Mouse (Mus musculus): ENCODE data around the gene Fyb. TPM values are rescaled to one million over a fixed set of nuclear protein-coding genes. Genes with fewer than 3 reads are reported as not detected.
A peak's percentile ranks its signal among the peaks of the same experiment; 100 is the strongest.

The Fyb gene
- total RNA-seq, 1 experiment, result not detected

DNA sequence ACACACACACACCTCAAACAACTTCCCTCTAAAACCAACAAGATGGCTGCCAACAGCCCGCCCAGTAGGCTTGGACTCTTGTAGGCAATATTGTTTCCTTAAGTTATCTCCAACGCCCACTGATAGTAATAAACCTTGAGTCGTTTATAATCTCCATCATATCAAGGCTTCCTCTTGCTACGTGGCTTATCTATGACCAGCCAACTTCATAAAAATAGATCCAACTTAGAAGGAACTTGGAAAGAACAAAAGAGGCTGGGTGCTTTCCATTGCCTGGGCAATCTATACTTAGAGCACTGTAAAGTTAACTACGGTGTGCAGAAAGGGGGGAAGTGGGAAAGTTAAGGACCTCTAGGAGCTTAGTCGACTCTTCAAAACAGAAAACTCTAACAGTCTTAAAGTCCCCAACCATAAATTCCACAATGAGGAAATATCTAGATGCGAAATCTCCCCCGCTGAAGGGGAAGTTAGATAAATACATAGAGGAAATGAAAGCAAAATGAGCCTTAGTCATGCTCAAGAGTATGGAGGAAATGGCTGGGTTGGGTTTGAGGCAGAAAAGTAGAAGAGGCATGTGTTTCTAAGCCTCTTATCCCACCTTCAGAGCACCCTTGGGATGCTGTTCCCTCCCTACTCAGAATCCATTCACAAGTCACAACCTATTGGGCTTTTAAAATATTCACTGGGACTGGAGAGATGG is 101.0 kb downstream of the Fyb start:
- no peak overlapping the region for H3K9ac ChIP-seq (ENCODE audit: insufficient read depth, low read depth, low read length, poor library complexity, severe bottlenecking)
- in situ Hi-C loops (cut with MboI; ENCODE audit: low sequenced_read_pairs in 2 of 2, unreplicated experiment in 2 of 2), result no loop called here
- H3K36me3 ChIP-seq (ENCODE audit: control insufficient read depth, insufficient read depth, low read length, poor library complexity, severe bottlenecking), result no peaks in the 10 kb centered on the region
- H3K4me3 ChIP-seq (ENCODE audit: insufficient read depth in 1 of 2, low read depth in 1 of 2, low read length in 2 of 2, poor library complexity in 1 of 2, severe bottlenecking in 1 of 2), result no peak overlapping the region
- no peak for DNase-seq (ENCODE audit: low read depth, low spot score)
- no peak overlapping the region for H3K27ac ChIP-seq (ENCODE audit: insufficient read depth, low read depth, low read length, poor library complexity, severe bottlenecking)
- no peaks in the 10 kb centered on the region for H3K9me3 ChIP-seq (ENCODE audit: control insufficient read depth, insufficient read depth, low read depth, low read length)
- TF ChIP-seq CHD2 (IDR thresholded peaks at IDR 0.05; ENCODE audit: low read depth, low read length) (no peak), MAFK (IDR thresholded peaks at IDR 0.05; ENCODE audit: insufficient read depth, low read depth, low read length) (no peak), ZNF384 (IDR thresholded peaks at IDR 0.05; ENCODE audit: low read depth, low read length) (no peak), HCFC1 (IDR thresholded peaks at IDR 0.05; ENCODE audit: borderline replicate concordance, insufficient read depth, low read length) (no peak), ZC3H11A (IDR thresholded peaks at IDR 0.05; ENCODE audit: borderline replicate concordance, low read depth, low read length) (no peak)
- peaks cover 0 to 2% of the 10 kb centered on the region in 2 experiments; a peak in 2 of 4 replicates for H3K4me1 ChIP-seq (ENCODE audit: control insufficient read depth in 2 of 2, insufficient read depth in 2 of 2, low read length in 2 of 2, poor library complexity in 1 of 2)

- DNase-seq (ENCODE audit: low read depth, low spot score), result no peak
- no peaks in the 10 kb centered on the region for H3K36me3 ChIP-seq (ENCODE audit: control insufficient read depth, insufficient read depth, low read length, poor library complexity, severe bottlenecking)
- in situ Hi-C loops (cut with MboI; ENCODE audit: low sequenced_read_pairs in 2 of 2, unreplicated experiment in 2 of 2), result loop anchor here in 1 of 2 experiments (25.0 kb wide), 1 partner anchor 588 kb away; no protein-coding TSS in a partner anchor
- H3K9ac ChIP-seq (ENCODE audit: insufficient read depth, low read depth, low read length, poor library complexity, severe bottlenecking), result no peak overlapping the region
- TF ChIP-seq ZC3H11A (IDR thresholded peaks at IDR 0.05; ENCODE audit: borderline replicate concordance, low read depth, low read length) (no peak), MAFK (IDR thresholded peaks at IDR 0.05; ENCODE audit: insufficient read depth, low read depth, low read length) (no peak), HCFC1 (IDR thresholded peaks at IDR 0.05; ENCODE audit: borderline replicate concordance, insufficient read depth, low read length) (no peak), ZNF384 (IDR thresholded peaks at IDR 0.05; ENCODE audit: low read depth, low read length) (no peak), CHD2 (IDR thresholded peaks at IDR 0.05; ENCODE audit: low read depth, low read length) (no peak)
- peak overlapping the region in 1 of 2 experiments; percentile 27; a peak in 1 of 4 replicates for H3K4me3 ChIP-seq (ENCODE audit: insufficient read depth in 1 of 2, low read depth in 1 of 2, low read length in 2 of 2, poor library complexity in 1 of 2, severe bottlenecking in 1 of 2)
- no peaks in the 10 kb centered on the region for H3K9me3 ChIP-seq (ENCODE audit: control insufficient read depth, insufficient read depth, low read depth, low read length)
- no peak overlapping the region for H3K27ac ChIP-seq (ENCODE audit: insufficient read depth, low read depth, low read length, poor library complexity, severe bottlenecking)
- peaks cover 2% of the 10 kb centered on the region in 2 experiments; a peak in 2 of 4 replicates for H3K4me1 ChIP-seq (ENCODE audit: control insufficient read depth in 2 of 2, insufficient read depth in 2 of 2, low read length in 2 of 2, poor library complexity in 1 of 2)
Measured at GRCm38 (mm10) chr15:6624365-6625182, 101.9 kb downstream of the Fyb start.

DNA sequence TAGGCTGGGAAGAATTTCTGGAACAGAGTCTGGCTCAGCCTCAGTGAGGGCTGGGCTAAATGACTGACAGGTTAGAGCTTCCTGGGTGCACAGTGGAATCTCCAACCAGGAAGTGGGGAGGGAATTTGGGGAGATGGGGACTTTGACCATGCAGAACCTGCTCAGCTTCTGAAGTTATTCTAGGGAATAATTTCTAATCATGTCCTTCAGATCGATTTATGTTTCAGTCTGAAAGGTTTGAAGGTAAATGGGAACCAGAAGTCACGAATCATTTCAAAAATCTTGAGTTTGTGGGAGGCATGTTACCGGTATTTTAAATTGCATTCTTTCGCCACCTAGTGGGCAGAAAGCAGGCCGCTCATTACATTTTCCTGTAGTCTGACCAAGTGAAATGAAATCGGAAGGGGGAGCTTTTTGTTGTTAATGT is 103.0 kb downstream of the Fyb start:
- no peak overlapping the region for H3K4me3 ChIP-seq (ENCODE audit: insufficient read depth in 1 of 2, low read depth in 1 of 2, low read length in 2 of 2, poor library complexity in 1 of 2, severe bottlenecking in 1 of 2)
- in situ Hi-C loops (cut with MboI; ENCODE audit: low sequenced_read_pairs in 2 of 2, unreplicated experiment in 2 of 2), result loop anchor here in 1 of 2 experiments (25.0 kb wide), 1 partner anchor 587 kb away; no protein-coding TSS in a partner anchor
- DNase-seq (ENCODE audit: low read depth, low spot score), result no peak

GRCm38 (mm10) chr15:6626123-6626522 is 103.5 kb downstream of the Fyb start:
- no peaks in the 10 kb centered on the region for H3K36me3 ChIP-seq (ENCODE audit: control insufficient read depth, insufficient read depth, low read length, poor library complexity, severe bottlenecking)
- peaks cover 2% of the 10 kb centered on the region in 2 experiments; a peak in 2 of 4 replicates for H3K4me1 ChIP-seq (ENCODE audit: control insufficient read depth in 2 of 2, insufficient read depth in 2 of 2, low read length in 2 of 2, poor library complexity in 1 of 2)
- no peak overlapping the region for H3K9ac ChIP-seq (ENCODE audit: insufficient read depth, low read depth, low read length, poor library complexity, severe bottlenecking)
- DNase-seq (ENCODE audit: low read depth, low spot score), result no peak
- H3K4me3 ChIP-seq (ENCODE audit: insufficient read depth in 1 of 2, low read depth in 1 of 2, low read length in 2 of 2, poor library complexity in 1 of 2, severe bottlenecking in 1 of 2), result no peak overlapping the region
- TF ChIP-seq ZNF384 (IDR thresholded peaks at IDR 0.05; ENCODE audit: low read depth, low read length), result no peak
- TF ChIP-seq CHD2 (IDR thresholded peaks at IDR 0.05; ENCODE audit: low read depth, low read length), result no peak
- TF ChIP-seq ZC3H11A (IDR thresholded peaks at IDR 0.05; ENCODE audit: borderline replicate concordance, low read depth, low read length), result no peak
- TF ChIP-seq HCFC1 (IDR thresholded peaks at IDR 0.05; ENCODE audit: borderline replicate concordance, insufficient read depth, low read length), result no peak
- no peak for TF ChIP-seq MAFK (IDR thresholded peaks at IDR 0.05; ENCODE audit: insufficient read depth, low read depth, low read length)
- in situ Hi-C loops (cut with MboI; ENCODE audit: low sequenced_read_pairs in 2 of 2, unreplicated experiment in 2 of 2), result loop anchor here in 1 of 2 experiments (25.0 kb wide), 1 partner anchor 586 kb away; no protein-coding TSS in a partner anchor
- no peak overlapping the region for H3K27ac ChIP-seq (ENCODE audit: insufficient read depth, low read depth, low read length, poor library complexity, severe bottlenecking)
- no peaks in the 10 kb centered on the region for H3K9me3 ChIP-seq (ENCODE audit: control insufficient read depth, insufficient read depth, low read depth, low read length)

More for the DNA sequence above, 103.0 kb downstream of the Fyb start:
- no peak overlapping the region for H3K9ac ChIP-seq (ENCODE audit: insufficient read depth, low read depth, low read length, poor library complexity, severe bottlenecking)
- H3K9me3 ChIP-seq (ENCODE audit: control insufficient read depth, insufficient read depth, low read depth, low read length), result no peaks in the 10 kb centered on the region
- no peaks in the 10 kb centered on the region for H3K36me3 ChIP-seq (ENCODE audit: control insufficient read depth, insufficient read depth, low read length, poor library complexity, severe bottlenecking)
- TF ChIP-seq CHD2 (IDR thresholded peaks at IDR 0.05; ENCODE audit: low read depth, low read length), result no peak
- TF ChIP-seq MAFK (IDR thresholded peaks at IDR 0.05; ENCODE audit: insufficient read depth, low read depth, low read length), result no peak
- TF ChIP-seq ZNF384 (IDR thresholded peaks at IDR 0.05; ENCODE audit: low read depth, low read length), result no peak
- no peak for TF ChIP-seq HCFC1 (IDR thresholded peaks at IDR 0.05; ENCODE audit: borderline replicate concordance, insufficient read depth, low read length)
- no peak for TF ChIP-seq ZC3H11A (IDR thresholded peaks at IDR 0.05; ENCODE audit: borderline replicate concordance, low read depth, low read length)
- H3K27ac ChIP-seq (ENCODE audit: insufficient read depth, low read depth, low read length, poor library complexity, severe bottlenecking), result no peak overlapping the region
- peaks cover 2% of the 10 kb centered on the region in 2 experiments; a peak in 2 of 4 replicates for H3K4me1 ChIP-seq (ENCODE audit: control insufficient read depth in 2 of 2, insufficient read depth in 2 of 2, low read length in 2 of 2, poor library complexity in 1 of 2)
